Mouse (Mus musculus) hindbrain, embryonic 10.5 days (tissue): ENCODE results near the gene Rab4a. TPM values are rescaled to one million over a fixed set of nuclear protein-coding genes. Genes with fewer than 3 reads are reported as not detected.

Experiments used
- DNase-seq: peaks from one replicate; pipeline ENCODE4 v3.0.0-alpha.2; 2017; ENCODE audit warnings: low spot score
- H3K27ac ChIP-seq: fragments of 300-500 bp; sonication (generic); 2 replicates; pipeline ENCODE4 v1.5.1; 2016; ENCODE audit warnings: mild to moderate bottlenecking, moderate library complexity
- H3K27me3 ChIP-seq: fragments of 300-500 bp; sonication (generic); 2 replicates; pipeline ENCODE4 v1.6.1; 2016; ENCODE audit warnings: mild to moderate bottlenecking; ENCODE audit not compliant: poor library complexity, insufficient read depth, severe bottlenecking
- H3K36me3 ChIP-seq: fragments of 300-500 bp; sonication (generic); 2 replicates; pipeline ENCODE4 v1.6.1; 2016; ENCODE audit warnings: mild to moderate bottlenecking, moderate library complexity
- H3K4me1 ChIP-seq: fragments of 300-500 bp; sonication (generic); replicated peaks from 2 replicates; pipeline ENCODE4 v1.6.1; 2016; ENCODE audit warnings: mild to moderate bottlenecking
- H3K4me3 ChIP-seq: fragments of 300-500 bp; sonication (generic); 2 replicates; pipeline ENCODE4 v1.5.1; 2016; ENCODE audit warnings: mild to moderate bottlenecking, moderate library complexity
- H3K9me3 ChIP-seq: fragments of 300-500 bp; sonication (generic); 2 replicates; pipeline ENCODE4 v1.6.1; 2016; ENCODE audit warnings: mild to moderate bottlenecking, moderate library complexity
- WGBS: fragments of 180-500 bp; shearing (Covaris S2); methylation state at CpG from one replicate; pipeline ENCODE4 v1.1.7; 2016; 5-methylcytosine and 5-hydroxymethylcytosine counted together
- polyA plus RNA-seq: library from polyadenylated mRNA; unstranded; fragments of >200 nt; fragmentation: Nextera tagmentation; extraction: Ambion mirVana; gene quantifications from 2 replicates; pipeline ENCODE4 v1.2.1, GENCODE M21; 2016

Rab4a gene
- polyA plus RNA-seq, 1 experiment from 2014 or later, result 76.6 TPM

DNA sequence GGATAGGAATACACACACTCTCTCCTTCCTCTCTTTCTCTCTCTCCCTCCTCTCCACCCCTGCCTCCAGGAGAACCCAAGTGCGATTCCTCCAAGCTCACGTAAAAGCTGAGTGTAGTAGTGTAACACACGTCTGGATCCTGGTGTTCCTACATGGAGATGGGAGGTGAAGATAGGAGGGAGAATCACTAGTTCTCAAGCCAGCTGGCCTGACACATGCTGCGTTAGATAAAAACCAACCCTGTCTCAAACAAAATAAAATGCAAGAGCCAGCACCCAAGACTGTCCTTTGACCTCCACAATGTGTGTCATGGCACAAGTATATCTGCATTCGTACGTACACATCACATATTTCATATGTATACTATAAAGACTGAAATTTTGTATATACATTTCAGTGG is 15.0 kb downstream of the Rab4a start:
- H3K27ac ChIP-seq, result no peak overlapping the region
- H3K36me3 ChIP-seq, result peaks cover 98% of the 10 kb centered on the region
- H3K9me3 ChIP-seq, result peaks cover 8% of the 10 kb centered on the region; the same call in 1 of the 2 replicates
- DNase-seq, result no peak
- no peaks in the 10 kb centered on the region for H3K27me3 ChIP-seq
- 96% methylated on average over 6 of the region's 6 CpGs for WGBS
- no peak overlapping the region for H3K4me3 ChIP-seq
- no peaks in the 10 kb centered on the region for H3K4me1 ChIP-seq

DNA sequence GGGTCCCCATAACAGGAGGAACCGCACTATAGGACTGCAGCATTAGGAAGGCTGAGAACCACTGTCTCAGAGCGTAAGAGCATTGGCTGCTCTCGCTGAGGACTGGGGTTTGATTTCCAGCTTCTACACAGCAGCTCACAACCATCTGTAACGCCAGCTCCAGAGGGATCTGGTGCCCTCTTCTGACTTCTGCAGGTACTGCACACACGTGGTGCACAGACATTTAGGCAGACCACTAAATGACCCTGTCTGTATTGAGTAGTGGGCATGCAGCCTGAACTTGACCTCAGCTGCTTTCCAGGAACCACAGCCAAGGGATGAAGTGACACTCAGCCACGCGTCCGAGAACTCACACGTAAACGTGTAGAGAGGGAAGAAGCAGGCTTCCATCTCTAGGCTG is 17.3 kb downstream of the Rab4a start:
- WGBS, result 97% methylated on average over 10 of the region's 10 CpGs
- no peak overlapping the region for H3K27ac ChIP-seq
- no peak overlapping the region for H3K4me3 ChIP-seq
- H3K27me3 ChIP-seq, result no peaks in the 10 kb centered on the region
- peaks cover 8% of the 10 kb centered on the region; the same call in 1 of the 2 replicates for H3K9me3 ChIP-seq
- DNase-seq, result no peak
- no peaks in the 10 kb centered on the region for H3K4me1 ChIP-seq
- peaks cover 98% of the 10 kb centered on the region for H3K36me3 ChIP-seq

GRCm38 (mm10) chr8:123823532-123824123 is 17.8 kb downstream of the Rab4a start:
- Histone ChIP-seq H3K27ac (no peak overlapping the region), H3K4me1 (no peaks in the 10 kb centered on the region), H3K9me3 (peaks cover 8% of the 10 kb centered on the region; the same call in 1 of the 2 replicates), H3K4me3 (no peak overlapping the region), H3K36me3 (peaks cover 98% of the 10 kb centered on the region), H3K27me3 (no peaks in the 10 kb centered on the region)
- no peak for DNase-seq
- WGBS, result 95% methylated on average over 18 of the region's 18 CpGs

DNA sequence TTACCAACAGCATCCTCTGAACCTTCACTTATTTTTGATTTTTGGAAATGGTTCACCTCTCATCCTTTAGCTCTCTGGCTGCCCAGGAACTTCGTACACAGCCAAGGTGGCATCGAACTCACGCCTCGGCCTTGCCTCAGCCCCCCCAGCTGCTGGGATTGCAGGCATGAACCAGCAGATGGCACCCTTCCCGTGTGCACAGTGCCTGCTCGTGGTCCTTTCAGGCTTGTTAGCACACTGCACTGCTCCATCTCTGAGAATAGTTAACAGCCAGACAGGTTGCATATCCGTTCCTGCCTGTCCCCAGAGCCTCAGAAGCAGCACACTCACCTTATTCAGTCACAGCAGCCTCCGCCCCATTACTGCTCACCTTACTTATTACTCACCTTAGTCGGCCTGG is 20.2 kb downstream of the Rab4a start:
- no peak overlapping the region for H3K27ac ChIP-seq
- peak; percentile 32 for DNase-seq
- no peaks in the 10 kb centered on the region for H3K4me1 ChIP-seq
- H3K9me3 ChIP-seq, result peaks cover 8% of the 10 kb centered on the region; the same call in 1 of the 2 replicates
- H3K36me3 ChIP-seq, result peaks cover 98% of the 10 kb centered on the region
- WGBS, result 72% methylated on average over 9 of the region's 9 CpGs
- no peak overlapping the region for H3K4me3 ChIP-seq
- no peaks in the 10 kb centered on the region for H3K27me3 ChIP-seq

DNA sequence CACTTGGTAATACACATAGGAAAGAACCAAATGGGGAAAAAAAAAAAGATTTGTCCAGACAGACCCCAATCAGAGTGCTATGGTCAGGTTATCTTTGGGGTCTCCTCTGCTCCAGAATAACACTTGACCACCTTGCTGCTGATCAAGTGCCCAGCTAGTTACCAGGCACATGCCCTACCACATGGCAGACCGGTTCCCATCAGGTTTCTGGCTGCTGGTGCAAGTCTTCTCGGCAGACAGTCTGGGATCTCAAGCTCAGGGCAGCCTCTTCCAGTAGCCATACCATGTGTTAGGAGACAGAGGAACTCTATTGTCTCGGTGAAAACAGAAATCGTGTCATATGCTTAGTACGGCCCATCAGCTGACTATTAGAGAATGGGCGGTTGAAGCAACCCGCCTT is 21.0 kb downstream of the Rab4a start:
- 92% methylated on average over 7 of the region's 7 CpGs for WGBS
- Histone ChIP-seq H3K36me3 (peaks cover 100% of the 10 kb centered on the region), H3K9me3 (peaks cover 8% of the 10 kb centered on the region; the same call in 1 of the 2 replicates), H3K27ac (no peak overlapping the region), H3K27me3 (no peaks in the 10 kb centered on the region), H3K4me3 (no peak overlapping the region), H3K4me1 (no peaks in the 10 kb centered on the region)
- no peak for DNase-seq

DNA sequence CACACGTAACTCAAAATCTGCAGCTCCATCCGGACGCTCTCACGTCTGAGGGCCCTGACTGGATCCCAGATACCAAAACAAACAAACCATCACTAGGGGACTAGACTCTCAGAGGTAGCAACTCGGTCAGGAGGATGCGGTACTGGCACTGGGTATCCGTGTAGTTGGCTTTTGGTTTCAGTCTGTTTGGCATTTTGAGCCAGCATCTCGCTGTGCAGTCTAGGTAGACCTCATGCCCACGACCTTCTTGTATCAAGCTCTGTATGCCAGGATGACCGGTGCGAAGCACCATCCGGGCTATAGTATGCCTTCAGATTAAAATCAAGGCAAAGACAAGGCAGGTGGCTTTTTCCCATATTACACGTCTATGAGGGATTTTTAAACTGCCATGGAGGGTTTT is 21.7 kb downstream of the Rab4a start:
- no peak for DNase-seq
- Histone ChIP-seq H3K4me1 (no peaks in the 10 kb centered on the region), H3K4me3 (no peak overlapping the region), H3K27me3 (no peaks in the 10 kb centered on the region), H3K36me3 (peaks cover 100% of the 10 kb centered on the region), H3K27ac (no peak overlapping the region), H3K9me3 (peaks cover 7% of the 10 kb centered on the region; the same call in 1 of the 2 replicates)
- whole genome bisulfite sequencing, result 93% methylated on average over 13 of the region's 13 CpGs

DNA sequence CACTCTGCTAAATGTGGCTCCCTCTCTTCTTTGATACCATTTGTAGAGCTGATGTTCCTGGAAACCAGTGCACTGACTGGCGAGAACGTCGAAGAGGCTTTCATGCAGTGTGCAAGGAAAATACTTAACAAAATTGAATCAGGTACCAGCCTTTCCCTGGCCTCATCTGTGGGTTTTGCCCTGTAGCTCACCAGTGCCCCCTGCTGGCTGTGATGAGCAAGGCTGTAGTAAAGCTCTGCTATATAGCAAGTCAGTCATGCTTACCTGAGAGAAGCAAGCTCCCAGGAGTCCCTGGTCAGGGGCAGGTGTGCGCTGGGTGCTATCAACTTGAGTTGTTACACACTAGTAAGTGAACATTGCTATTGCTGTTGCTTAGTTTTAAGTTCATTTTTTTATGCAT is 27.0 kb downstream of the Rab4a start:
- no peak overlapping the region for H3K4me3 ChIP-seq
- H3K27ac ChIP-seq, result no peak overlapping the region
- no peaks in the 10 kb centered on the region for H3K4me1 ChIP-seq
- WGBS, result 95% methylated on average over 4 of the region's 4 CpGs
- H3K36me3 ChIP-seq, result peaks cover 99% of the 10 kb centered on the region
- no peaks in the 10 kb centered on the region for H3K27me3 ChIP-seq
- H3K9me3 ChIP-seq, result no peaks in the 10 kb centered on the region
- DNase-seq, result peak; percentile 31

- no peak overlapping the region for H3K27ac ChIP-seq
- no peaks in the 10 kb centered on the region for H3K9me3 ChIP-seq
- H3K4me1 ChIP-seq, result no peaks in the 10 kb centered on the region
- peaks cover 91% of the 10 kb centered on the region for H3K36me3 ChIP-seq
- DNase-seq, result peak; percentile 48
- no peak overlapping the region for H3K4me3 ChIP-seq
- WGBS, result 64% methylated on average over 9 of the region's 9 CpGs
- H3K27me3 ChIP-seq, result no peaks in the 10 kb centered on the region
These were observed 29.7 kb downstream of the Rab4a start for GRCm38 (mm10) chr8:123835451-123835850.

DNA sequence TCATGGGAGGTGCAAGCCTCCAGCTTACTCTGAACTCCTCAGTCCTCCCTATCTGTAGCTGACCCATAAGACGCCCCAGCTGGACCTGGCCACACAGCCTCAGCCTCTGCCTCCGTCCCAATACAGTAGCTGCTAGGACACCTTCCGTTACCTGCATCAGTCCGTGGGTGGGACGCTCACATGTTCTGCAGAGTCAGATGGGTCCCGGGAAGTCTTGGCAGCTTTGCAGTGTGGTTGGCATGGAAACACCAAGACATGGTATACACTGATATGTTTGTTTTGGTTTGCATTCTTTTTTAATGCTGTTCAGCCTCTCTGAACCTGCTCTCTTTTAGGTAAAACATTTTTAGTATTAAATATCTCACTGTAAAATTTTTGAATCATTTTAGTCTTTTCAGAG is 30.6 kb downstream of the Rab4a start:
- no peaks in the 10 kb centered on the region for H3K9me3 ChIP-seq
- no peak overlapping the region for H3K27ac ChIP-seq
- H3K36me3 ChIP-seq, result peaks cover 86% of the 10 kb centered on the region
- no peaks in the 10 kb centered on the region for H3K27me3 ChIP-seq
- no peak overlapping the region for H3K4me3 ChIP-seq
- no peak for DNase-seq
- H3K4me1 ChIP-seq, result no peaks in the 10 kb centered on the region
- 91% methylated on average over 6 of the region's 6 CpGs for WGBS

GRCm38 (mm10) chr8:123838496-123838895 is 32.7 kb downstream of the Rab4a start:
- 75% methylated on average over 9 of the region's 9 CpGs for WGBS
- DNase-seq, result no peak
- H3K4me1 ChIP-seq, result no peaks in the 10 kb centered on the region
- peaks cover 82% of the 10 kb centered on the region for H3K36me3 ChIP-seq
- H3K27me3 ChIP-seq, result no peaks in the 10 kb centered on the region
- no peaks in the 10 kb centered on the region for H3K9me3 ChIP-seq
- H3K27ac ChIP-seq, result no peak overlapping the region
- H3K4me3 ChIP-seq, result no peak overlapping the region

DNA sequence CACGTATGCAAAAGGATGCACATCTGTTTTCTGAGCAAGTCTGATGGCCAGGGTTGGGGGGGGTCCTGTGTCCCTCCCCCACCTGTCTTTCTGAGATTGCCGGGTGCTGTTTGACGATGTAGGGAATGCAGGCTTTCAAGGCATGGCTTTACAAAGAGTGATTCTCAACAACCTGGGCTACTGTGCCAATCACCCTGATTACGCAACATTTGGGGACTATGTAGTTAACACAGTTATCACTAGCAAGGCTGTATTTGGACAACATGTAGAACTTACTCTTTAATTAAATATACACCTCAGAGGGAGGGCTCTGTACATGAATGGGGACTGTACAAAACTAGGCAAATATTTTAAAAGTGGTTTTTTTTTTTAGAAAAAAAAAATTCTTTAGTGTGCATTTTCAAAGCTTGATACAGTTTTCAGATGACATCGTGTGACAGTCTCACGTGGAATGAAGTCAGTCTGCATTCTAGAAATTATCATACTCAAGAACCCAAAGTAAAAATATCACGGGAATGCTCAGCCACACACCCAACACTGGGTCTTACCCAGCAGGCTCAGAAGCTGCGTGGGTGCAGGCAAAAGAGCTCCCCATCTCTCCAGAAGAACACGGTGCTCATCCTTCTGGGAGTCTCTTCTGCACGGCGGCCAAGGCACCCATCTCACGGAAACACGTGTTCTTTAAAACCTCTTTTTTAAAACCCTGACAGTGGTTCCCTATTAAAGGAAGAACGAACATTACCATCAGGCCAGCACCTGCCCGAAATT is 35.0 kb downstream of the Rab4a start:
- Histone ChIP-seq H3K4me3 (no peak overlapping the region), H3K9me3 (no peaks in the 10 kb centered on the region), H3K27ac (no peak overlapping the region), H3K4me1 (no peaks in the 10 kb centered on the region; the same call in 1 of the 2 replicates), H3K36me3 (peaks cover 71% of the 10 kb centered on the region), H3K27me3 (no peaks in the 10 kb centered on the region)
- no peak for DNase-seq
- 92% methylated on average over 15 of the region's 15 CpGs for WGBS

GRCm38 (mm10) chr8:123842086-123842485 is 36.3 kb downstream of the Rab4a start:
- Histone ChIP-seq H3K4me3 (no peak overlapping the region), H3K4me1 (peaks cover 7% of the 10 kb centered on the region; the same call in 1 of the 2 replicates), H3K27me3 (no peaks in the 10 kb centered on the region), H3K27ac (no peak overlapping the region), H3K36me3 (peaks cover 59% of the 10 kb centered on the region), H3K9me3 (no peaks in the 10 kb centered on the region)
- WGBS, result 89% methylated on average over 12 of the region's 12 CpGs
- no peak for DNase-seq

GRCm38 (mm10) chr8:123844341-123844740 is 38.6 kb downstream of the Rab4a start:
- Histone ChIP-seq H3K9me3 (no peaks in the 10 kb centered on the region), H3K27ac (no peak overlapping the region), H3K4me1 (peaks cover 18% of the 10 kb centered on the region; the same call in 1 of the 2 replicates), H3K36me3 (peaks cover 38% of the 10 kb centered on the region), H3K4me3 (no peak overlapping the region), H3K27me3 (no peaks in the 10 kb centered on the region)
- WGBS, result 78% methylated on average over 7 of the region's 7 CpGs
- no peak for DNase-seq
